Mouse (Mus musculus) urinary bladder, adult 18-20 months (tissue): ENCODE measurements around the gene Jchain.
A peak's percentile ranks its signal among the peaks of the same experiment; 100 is the strongest.

Experiments used
- DNase-seq, 2 experiments: peaks; one replicate each; pipeline ENCODE4 v3.0.0; 2022; ENCODE audit warnings: low spot score in 2 of 2, mixed read lengths in 2 of 2

Gene Jchain

GRCm38 (mm10) chr5:88530908-88531307, 3.2 kb upstream of the Jchain start:
- DNase-seq = no peak

GRCm38 (mm10) chr5:88519232-88519631, 8.5 kb downstream of the Jchain start:
- DNase-seq = no peak

GRCm38 (mm10) chr5:88508990-88509389, 18.7 kb downstream of the Jchain start:
- DNase-seq = no peak

- no peak for DNase-seq
Measured at GRCm38 (mm10) chr5:88508555-88508954, 19.1 kb downstream of the Jchain start.

GRCm38 (mm10) chr5:88499781-88500180, 27.9 kb downstream of the Jchain start:
- DNase-seq = peak in 1 of 2 experiments; percentile 7

GRCm38 (mm10) chr5:88491111-88491510, 36.6 kb downstream of the Jchain start:
- no peak for DNase-seq

GRCm38 (mm10) chr5:88489004-88489403, 38.7 kb downstream of the Jchain start:
- DNase-seq = no peak

- no peak for DNase-seq
Measured at GRCm38 (mm10) chr5:88487675-88488074, 40.0 kb downstream of the Jchain start, which contains the start of gene Enam. Gene Enam, plus strand, starts transcription at chr5:88487975.
